Mouse (Mus musculus) cerebellum, adult 11 months (tissue): ENCODE measurements around the gene Pnp.
"Not testable (repeated sequence)": the region's sequence is repeated elsewhere in the genome, so short reads cannot be mapped to it uniquely, and the experiment has no call there.

Source experiments
- DNase-seq: peaks from one replicate; pipeline ENCODE4 v3.0.0; 2022

Gene Pnp

DNA sequence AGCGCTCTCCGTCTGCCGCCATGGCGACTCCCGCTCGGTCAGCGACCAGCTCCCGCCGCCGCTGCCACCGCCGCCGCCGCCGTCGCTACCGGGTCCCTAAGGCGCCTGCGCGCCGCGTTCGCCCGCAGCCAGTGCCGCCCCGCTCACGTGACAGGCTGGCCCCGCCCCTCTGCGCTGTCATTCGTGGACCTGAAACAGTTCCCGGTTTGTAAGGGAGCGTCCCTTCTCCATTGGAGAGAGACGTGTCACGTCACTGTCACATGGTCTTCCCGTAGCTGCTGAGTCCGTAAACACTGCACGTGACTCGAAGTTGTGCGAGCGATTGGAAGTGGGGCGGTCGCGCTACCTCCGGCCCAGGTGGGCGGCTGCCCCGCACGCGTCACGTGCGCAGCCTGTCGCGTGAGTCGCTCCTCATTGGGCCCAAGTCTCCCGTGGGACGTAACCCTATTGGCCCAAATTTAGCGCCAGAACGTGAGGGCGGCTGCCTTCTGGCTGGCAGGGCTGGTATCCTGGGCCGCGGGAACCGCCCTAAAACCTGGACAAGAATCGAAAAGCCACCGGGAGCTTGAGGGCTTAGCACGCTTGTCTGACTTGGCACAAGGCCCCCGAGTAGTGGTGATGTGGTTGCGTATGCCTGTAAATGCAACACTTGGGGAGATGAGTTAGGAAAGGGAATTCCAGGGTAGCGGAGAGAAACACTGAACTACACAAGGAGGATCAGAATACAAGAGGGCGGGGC is at the start of gene Pnp, which contains the start of gene Pip4p1:
Gene Pnp (plus strand): TSS at position 329 of the 739 bp plus-strand sequence.
Gene Pip4p1 (minus strand): TSS at position 103 of the 739 bp plus-strand sequence.
- peak; percentile 99 for DNase-seq

- no peak for DNase-seq
These were observed 39.3 kb upstream of the Pnp start for GRCm38 (mm10) chr14:50891621-50892020.

GRCm38 (mm10) chr14:50892091-50892490 is 38.8 kb upstream of the Pnp start:
- DNase-seq, result no peak

GRCm38 (mm10) chr14:50892541-50893459 is 38.1 kb upstream of the Pnp start:
- no peak for DNase-seq

GRCm38 (mm10) chr14:50895407-50895806 is 35.5 kb upstream of the Pnp start:
- DNase-seq, result no peak

DNA sequence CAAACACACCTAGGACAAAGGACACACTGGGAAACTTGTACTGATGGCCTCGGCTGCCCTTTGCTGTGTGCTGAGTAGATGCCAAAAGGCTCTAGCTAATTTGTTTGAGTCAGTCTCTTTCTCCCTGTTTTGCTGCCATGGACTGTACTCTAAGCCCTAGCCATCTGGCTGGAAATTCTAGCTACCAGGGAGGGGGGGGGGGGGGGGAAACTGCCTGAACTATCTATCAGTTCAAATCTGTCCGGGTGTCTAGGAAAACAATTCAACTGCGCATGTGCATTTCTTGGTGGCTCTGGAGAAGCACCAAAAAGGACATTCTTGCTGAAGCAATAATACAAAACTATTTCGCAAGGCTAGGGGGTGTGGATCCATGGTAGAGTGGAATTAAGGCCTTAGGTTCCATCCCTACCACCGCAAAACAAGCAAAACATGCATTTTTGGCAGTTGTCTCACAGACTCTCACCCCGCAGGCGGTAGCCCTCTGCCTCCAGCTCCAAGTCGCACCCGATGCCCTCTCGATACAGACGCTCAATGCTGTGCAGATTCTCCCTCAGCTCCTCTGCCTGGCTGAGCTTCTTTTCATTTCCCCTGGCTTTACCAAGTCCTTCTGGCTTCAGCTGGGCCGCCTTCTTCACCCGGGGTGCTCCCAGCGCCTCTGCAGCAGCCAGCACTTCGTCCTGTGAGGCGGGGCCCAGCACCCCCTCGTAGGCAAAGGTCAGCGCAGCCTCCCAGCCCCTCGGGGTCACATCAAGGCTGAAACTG is 34.7 kb upstream of the Pnp start:
- peak; percentile 74 for DNase-seq

DNA sequence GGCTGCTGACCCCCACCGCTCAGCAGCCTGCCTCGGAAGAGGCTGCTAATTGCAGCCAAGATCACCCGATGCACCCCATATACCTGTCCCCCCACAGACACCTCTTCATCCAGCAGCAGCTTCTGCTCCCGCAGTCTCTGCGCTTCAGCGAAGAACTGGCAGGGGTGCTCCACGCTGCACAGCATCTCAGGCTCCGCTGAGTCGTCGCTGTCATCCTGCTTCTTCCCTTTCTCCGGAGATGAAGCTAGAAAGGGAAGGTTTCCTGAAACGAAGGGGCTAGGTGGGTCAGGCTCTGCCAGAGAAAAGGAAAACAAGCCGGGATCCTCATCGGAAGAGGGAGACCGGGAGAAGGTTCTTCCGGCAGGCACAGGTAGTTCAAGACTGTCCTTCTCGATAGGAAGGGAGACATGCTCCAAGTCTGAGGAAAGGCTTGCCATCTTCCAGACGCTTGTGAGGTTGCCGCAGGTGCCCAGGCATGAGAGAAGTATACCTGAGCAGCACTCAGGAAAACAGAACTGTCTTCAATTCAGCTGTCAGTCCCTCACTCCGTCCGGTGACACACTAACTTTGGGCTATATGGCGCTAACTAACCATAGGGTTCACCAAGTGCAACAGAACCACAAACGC is 34.0 kb upstream of the Pnp start:
- peak; percentile 52 for DNase-seq

GRCm38 (mm10) chr14:50897374-50897765 is 33.5 kb upstream of the Pnp start, which contains the start of gene Klhl33:
Gene Klhl33 (minus strand): TSS chr14:50897507.
- peak; percentile 45 for DNase-seq

DNA sequence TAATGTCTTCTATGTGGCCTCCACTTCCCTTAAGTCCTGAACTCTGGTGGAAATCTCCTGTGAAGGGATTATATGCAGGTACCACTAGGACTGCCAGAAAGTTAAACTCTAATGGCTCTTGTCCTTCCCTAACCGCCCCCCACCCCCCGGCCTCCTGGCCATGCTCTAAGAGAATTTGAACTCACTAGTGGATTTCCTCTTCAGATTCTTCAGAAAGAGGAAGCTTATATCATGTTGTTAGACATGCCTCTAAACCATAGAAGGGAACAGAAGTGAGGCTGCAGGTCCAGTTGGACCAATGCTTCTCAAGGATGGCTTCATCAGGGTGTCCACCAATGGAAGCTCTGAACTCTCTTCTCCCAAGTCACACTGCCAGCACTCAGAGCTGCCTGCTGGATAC is 32.9 kb upstream of the Pnp start:
- DNase-seq, result not testable (repeated sequence)

- DNase-seq, result peak; percentile 57
These were observed 26.7 kb upstream of the Pnp start for GRCm38 (mm10) chr14:50903973-50904827.

DNA sequence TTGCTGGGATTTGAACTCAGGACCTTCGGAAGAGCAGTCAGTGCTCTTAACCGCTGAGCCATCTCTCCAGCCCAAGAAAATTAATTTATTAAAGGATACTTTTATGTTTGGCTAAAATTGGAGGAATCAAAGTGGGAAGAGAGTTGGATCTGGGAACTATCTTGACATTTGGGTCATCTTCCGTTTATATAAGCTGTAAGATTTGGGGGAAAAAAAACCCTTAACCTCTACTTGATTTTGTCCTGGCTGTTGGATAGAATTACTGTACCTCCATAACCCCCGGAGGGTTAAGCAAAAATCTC is 26.1 kb upstream of the Pnp start:
- DNase-seq, result no peak

DNA sequence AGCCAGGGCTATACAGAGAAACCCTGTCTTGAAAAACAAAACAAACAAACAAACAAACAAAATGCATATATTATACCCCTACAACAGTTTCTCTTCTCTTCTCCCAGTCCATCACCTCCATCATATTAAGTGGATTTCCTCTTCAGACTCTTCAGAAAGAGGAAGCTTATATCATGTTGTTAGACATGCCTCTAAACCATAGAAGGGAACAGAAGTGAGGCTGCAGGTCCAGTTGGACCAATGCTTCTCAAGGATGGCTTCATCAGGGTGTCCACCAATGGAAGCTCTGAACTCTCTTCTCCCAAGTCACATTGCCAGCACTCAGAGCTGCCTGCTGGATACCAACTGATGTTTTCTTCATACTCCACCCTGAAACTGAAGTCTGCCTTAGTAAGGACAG is 25.6 kb upstream of the Pnp start:
- not testable (repeated sequence) for DNase-seq

- DNase-seq, result no peak
These were observed 22.8 kb upstream of the Pnp start for GRCm38 (mm10) chr14:50908126-50908525.

DNA sequence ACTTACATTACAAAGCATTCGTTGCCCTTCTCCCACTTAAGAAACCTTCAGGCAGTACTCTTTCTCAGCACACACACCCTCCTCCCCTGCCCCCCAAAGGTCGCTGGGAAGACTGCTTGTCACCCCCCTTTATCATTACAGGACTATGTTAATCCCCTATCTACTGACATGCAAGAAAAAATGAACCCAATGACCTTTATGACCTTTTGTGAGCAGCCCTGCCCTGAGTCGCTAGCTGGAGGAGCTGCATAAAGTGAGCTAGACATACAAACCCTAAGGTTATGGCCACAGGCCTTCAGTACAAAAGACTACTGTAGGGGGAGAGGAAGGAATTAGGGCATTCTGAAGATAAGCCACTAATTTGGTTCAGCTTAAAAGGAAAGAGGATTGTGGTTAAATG is 19.5 kb upstream of the Pnp start:
- no peak for DNase-seq

- not testable (repeated sequence) for DNase-seq
These were observed 7.4 kb upstream of the Pnp start for GRCm38 (mm10) chr14:50923437-50923836.

- peak; percentile 95 for DNase-seq
These were observed 6.4 kb upstream of the Pnp start, which contains the start of the genes Osgep and Apex1 for GRCm38 (mm10) chr14:50924281-50925064. Gene Osgep (minus strand): TSS chr14:50924893. Gene Apex1 (plus strand): TSS chr14:50924968.

DNA sequence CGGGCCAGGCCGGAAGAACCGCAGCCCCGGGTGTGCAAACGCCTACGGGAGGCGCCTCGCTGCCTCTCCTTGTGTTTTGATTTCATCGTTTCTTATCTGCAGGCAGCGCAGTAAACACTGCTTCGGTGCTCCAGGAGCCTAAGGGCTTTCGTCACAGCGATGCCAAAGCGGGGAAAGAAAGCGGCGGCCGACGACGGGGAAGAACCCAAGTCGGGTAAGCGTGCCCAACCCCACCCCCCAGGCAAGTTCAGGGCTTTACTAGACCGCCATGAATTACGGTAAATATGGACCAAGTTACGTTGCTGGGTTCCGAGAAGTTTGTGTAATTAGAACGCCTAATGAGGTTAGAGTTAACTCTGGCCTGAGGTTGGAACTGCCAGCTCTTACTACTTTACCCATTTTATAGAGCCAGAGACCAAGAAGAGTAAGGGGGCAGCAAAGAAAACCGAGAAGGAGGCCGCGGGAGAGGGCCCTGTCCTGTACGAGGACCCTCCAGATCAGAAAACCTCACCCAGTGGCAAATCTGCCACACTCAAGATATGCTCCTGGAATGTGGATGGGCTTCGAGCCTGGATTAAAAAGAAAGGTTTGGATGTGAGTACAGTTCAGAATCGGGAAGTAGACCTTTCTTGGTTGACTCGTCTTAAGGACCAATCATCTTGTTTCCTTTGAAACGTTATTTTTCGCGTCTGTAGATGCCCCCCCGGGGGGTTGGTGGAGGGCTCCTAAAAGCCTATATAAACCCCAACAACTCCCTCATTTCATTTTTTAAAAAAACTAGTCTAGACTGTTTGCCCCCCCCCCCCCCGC is 5.6 kb upstream of the Pnp start:
- DNase-seq, result no peak

GRCm38 (mm10) chr14:50927366-50927765 is 3.5 kb upstream of the Pnp start:
- no peak for DNase-seq

- no peak for DNase-seq
These were observed 931 bp upstream of the Pnp start for GRCm38 (mm10) chr14:50929951-50930350.

- peak; percentile 85 for DNase-seq
These were observed 517 bp upstream of the Pnp start for GRCm38 (mm10) chr14:50930377-50930753.
